Mouse (Mus musculus): ENCODE results near the gene Efna2. TPM values are rescaled to one million over a fixed set of nuclear protein-coding genes. Genes with fewer than 3 reads are reported as not detected.

Efna2 gene
- total RNA-seq, 1 experiment from 2014 or later, result 1.0 TPM

GRCm38 (mm10) chr10:80175536-80176269, 3.6 kb upstream of the Efna2 start:
- no peak for ATAC-seq (replicated peaks; ENCODE audit: insufficient number of reproducible peaks, low FRiP score, low TSS enrichment, poor library complexity, severe bottlenecking)

- ATAC-seq (replicated peaks; ENCODE audit: insufficient number of reproducible peaks, low FRiP score, low TSS enrichment, poor library complexity, severe bottlenecking), result no peak
Measured at GRCm38 (mm10) chr10:80176270-80176834, 2.9 kb upstream of the Efna2 start.

GRCm38 (mm10) chr10:80177441-80178279, 1.6 kb upstream of the Efna2 start:
- no peak for ATAC-seq (replicated peaks; ENCODE audit: insufficient number of reproducible peaks, low FRiP score, low TSS enrichment, poor library complexity, severe bottlenecking)

DNA sequence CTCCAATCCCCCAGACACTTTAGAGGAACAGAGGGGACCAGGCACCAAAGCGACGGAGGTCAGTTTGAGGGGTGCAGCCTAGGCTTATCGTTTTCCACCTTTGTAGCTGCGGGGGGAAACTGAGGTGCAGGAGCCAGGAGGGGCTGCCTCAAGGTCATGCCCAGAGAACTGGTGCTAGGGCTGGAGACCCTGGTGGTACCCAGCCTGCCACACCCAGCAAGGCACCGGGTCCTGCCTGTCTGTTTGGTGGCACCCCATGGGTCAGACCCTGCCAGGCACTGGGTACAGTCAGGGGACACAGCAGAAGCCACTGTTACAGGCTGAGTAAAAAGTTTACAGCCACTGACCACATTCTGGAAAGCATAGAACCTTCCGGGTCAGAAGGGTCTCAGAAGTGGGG, 1.0 kb downstream of the Efna2 start:
- ATAC-seq (replicated peaks; ENCODE audit: insufficient number of reproducible peaks, low FRiP score, low TSS enrichment, poor library complexity, severe bottlenecking), result no peak

- ATAC-seq (replicated peaks; ENCODE audit: insufficient number of reproducible peaks, low FRiP score, low TSS enrichment, poor library complexity, severe bottlenecking), result no peak
Measured at GRCm38 (mm10) chr10:80180823-80181222, 1.5 kb downstream of the Efna2 start.

- no peak for ATAC-seq (replicated peaks; ENCODE audit: insufficient number of reproducible peaks, low FRiP score, low TSS enrichment, poor library complexity, severe bottlenecking)
Measured at GRCm38 (mm10) chr10:80182547-80182946, 3.3 kb downstream of the Efna2 start.

- no peak for ATAC-seq (replicated peaks; ENCODE audit: insufficient number of reproducible peaks, low FRiP score, low TSS enrichment, poor library complexity, severe bottlenecking)
Measured at GRCm38 (mm10) chr10:80186649-80187048, 7.4 kb downstream of the Efna2 start.

GRCm38 (mm10) chr10:80187739-80188138, 8.5 kb downstream of the Efna2 start:
- ATAC-seq (replicated peaks; ENCODE audit: insufficient number of reproducible peaks, low FRiP score, low TSS enrichment, poor library complexity, severe bottlenecking), result no peak

DNA sequence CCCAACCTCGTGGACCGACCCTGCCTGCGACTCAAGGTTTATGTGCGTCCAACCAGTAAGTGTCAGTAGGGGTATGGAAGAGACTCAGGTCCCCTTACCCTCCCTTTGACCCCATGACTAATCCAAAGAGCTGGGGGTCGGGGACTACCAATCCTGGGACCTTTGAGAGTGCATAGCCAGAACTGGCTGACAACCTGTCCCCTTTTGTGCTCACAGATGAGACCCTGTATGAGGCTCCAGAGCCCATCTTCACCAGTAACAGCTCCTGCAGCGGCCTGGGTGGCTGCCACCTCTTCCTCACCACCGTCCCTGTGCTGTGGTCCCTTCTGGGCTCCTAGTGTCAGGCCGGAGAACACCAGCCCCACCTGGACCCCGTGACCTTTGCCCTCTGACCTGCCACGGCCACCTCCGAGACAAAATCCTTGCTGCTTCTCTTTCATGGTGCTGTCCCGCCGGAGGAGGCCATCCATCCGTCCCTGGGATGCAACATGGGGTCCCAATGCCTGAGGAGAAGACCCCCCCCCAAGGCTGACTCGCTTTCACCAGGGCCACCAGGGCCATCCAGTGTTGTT, 9.3 kb downstream of the Efna2 start:
- no peak for ATAC-seq (replicated peaks; ENCODE audit: insufficient number of reproducible peaks, low FRiP score, low TSS enrichment, poor library complexity, severe bottlenecking)

DNA sequence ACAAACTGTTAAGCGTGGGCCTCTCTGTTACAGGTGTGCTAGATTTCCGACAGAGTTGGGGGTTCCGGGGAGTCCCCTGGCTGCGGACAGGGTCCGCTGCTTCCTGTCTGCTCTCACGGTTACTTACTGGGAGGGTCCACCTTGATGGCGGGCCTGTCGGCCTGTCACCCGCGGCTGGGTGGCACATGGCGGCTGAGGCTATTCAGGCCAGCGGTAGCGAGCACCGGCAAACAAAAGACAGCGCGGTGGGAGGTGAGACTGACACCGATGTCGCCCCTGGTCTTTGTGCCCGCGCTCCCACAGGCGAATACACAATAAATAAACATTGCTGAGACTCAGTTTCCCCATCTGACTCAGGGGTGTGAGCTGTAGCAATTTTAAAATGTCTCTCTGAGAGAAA, 10.7 kb downstream of the Efna2 start:
- ATAC-seq (replicated peaks; ENCODE audit: insufficient number of reproducible peaks, low FRiP score, low TSS enrichment, poor library complexity, severe bottlenecking), result no peak

DNA sequence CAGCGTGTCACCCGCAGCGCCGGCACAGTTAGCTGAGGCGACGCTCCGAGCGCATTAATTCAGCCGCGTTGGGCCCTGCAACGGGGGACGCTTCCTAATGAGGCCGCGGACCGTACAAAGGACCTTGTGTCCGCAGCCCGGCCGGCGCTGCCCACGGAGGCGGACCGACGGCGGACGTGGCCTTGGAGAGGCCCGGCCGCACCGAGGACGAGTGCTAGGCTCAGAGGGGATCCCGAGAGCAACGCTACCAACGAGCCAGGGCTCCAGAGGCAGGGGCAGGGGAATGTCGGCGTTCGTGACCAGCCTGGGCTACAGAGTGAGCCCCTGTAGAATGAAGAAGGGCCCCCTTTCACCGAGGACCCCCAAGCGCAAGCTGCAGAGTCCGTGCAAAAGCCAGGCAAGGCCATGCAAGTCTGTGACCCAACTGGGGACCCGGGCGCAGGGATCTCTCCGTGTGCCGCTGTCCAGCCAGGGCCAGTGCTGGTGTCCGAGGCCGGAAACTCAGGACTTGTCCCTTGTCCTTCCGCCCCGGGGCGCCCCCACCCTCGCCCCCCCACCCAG, 11.3 kb downstream of the Efna2 start:
- ATAC-seq (replicated peaks; ENCODE audit: insufficient number of reproducible peaks, low FRiP score, low TSS enrichment, poor library complexity, severe bottlenecking), result no peak

GRCm38 (mm10) chr10:80193976-80194375, 14.7 kb downstream of the Efna2 start:
- no peak for ATAC-seq (replicated peaks; ENCODE audit: insufficient number of reproducible peaks, low FRiP score, low TSS enrichment, poor library complexity, severe bottlenecking)

GRCm38 (mm10) chr10:80194441-80194840, 15.2 kb downstream of the Efna2 start:
- no peak for ATAC-seq (replicated peaks; ENCODE audit: insufficient number of reproducible peaks, low FRiP score, low TSS enrichment, poor library complexity, severe bottlenecking)

- no peak for ATAC-seq (replicated peaks; ENCODE audit: insufficient number of reproducible peaks, low FRiP score, low TSS enrichment, poor library complexity, severe bottlenecking)
Measured at GRCm38 (mm10) chr10:80196167-80196566, 16.9 kb downstream of the Efna2 start.

DNA sequence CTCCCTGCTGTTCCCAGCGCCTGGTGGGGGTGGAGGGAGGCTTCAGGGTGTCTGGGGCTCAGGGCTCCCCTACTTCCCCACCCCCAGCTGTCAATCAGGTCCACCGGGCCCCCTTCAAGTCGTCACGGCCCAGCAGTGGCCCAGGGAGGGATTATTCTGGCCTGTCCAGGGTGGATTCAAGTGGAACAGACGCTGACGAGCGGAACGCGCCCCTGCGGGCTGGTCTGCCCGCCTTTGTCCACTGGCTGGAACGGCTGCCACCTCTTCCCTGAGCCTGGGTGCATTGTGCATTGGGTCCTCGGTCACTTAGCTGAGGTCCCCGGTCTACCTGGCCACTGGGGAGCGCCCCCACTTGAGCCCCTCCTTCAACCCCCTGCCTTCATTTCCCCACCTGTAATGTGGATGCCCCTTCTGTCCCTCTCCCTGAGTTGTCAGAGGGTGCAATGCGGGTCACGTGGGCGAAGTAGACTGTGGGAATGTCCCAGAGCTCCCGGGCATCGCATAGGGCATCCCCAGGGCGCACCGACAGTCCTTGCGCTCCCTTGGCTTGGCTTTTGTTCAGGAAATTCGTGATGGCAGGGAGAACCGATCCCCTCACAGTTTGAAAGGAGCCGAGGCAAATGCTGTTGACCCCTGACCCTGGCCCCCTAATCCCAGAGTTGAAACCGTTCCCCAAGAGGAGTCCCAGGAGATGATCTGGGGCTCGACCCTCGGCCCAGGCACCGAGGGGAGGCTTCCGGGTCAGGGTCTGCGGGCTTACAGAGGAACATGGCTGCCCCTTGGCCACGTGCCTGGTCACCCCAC, 17.7 kb downstream of the Efna2 start:
- no peak for ATAC-seq (replicated peaks; ENCODE audit: insufficient number of reproducible peaks, low FRiP score, low TSS enrichment, poor library complexity, severe bottlenecking)

- peak; percentile 95 for ATAC-seq (replicated peaks; ENCODE audit: insufficient number of reproducible peaks, low FRiP score, low TSS enrichment, poor library complexity, severe bottlenecking)
Measured at GRCm38 (mm10) chr10:80199440-80200008, 20.2 kb downstream of the Efna2 start.

DNA sequence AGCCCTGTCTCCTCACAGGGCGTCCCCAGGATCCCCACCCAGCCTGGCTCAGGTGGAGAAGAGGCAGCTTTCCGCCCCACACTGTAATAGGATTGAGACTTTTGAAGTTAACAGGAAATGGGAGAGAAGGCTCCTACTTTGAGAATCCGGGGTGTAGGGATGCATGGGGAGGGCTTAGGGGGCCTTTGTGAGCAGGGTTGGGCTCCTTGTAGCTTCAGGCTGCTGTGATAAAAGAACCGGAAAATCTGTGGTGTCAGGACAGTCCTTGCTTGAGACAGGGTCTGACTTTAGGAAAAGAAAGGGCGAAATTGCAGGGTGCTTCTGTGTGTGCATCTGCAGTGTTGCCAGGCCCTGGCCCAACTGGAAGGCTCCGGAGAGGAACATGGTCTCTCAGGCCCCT, 21.2 kb downstream of the Efna2 start:
- ATAC-seq (replicated peaks; ENCODE audit: insufficient number of reproducible peaks, low FRiP score, low TSS enrichment, poor library complexity, severe bottlenecking), result no peak

DNA sequence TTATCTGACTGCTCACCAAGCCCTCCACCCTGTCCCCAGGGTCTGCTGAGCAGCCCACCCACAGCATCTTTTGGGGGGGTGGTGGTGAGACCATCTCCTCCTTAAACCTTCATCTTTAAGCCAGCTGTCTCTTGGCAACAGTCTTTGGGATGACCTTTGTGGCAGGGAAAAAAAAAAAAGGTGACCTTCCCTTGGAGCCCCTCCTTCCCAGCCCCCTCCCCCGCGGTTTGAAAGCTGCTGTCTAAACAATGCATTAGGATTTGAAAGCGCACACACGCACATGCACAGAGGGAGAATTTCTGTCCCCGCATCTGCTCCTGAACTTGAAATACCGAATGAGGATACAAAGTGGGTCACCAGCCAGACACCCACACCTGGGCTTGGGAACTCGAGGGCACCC, 24.8 kb downstream of the Efna2 start:
- ATAC-seq (replicated peaks; ENCODE audit: insufficient number of reproducible peaks, low FRiP score, low TSS enrichment, poor library complexity, severe bottlenecking), result no peak
